Mouse (Mus musculus) cerebellum, postnatal 36 days (tissue): ENCODE data around the gene Tango6.

Source experiments
- DNase-seq, 2 experiments: peaks; one replicate each; pipeline ENCODE4 v3.0.0; 2021 to 2022; ENCODE audit warnings: mixed read lengths in 2 of 2

Gene Tango6

GRCm38 (mm10) chr8:106764529-106764928 is 81.7 kb downstream of the Tango6 start:
- no peak for DNase-seq

GRCm38 (mm10) chr8:106765570-106765969 is 82.7 kb downstream of the Tango6 start:
- no peak for DNase-seq

- no peak for DNase-seq
Measured at GRCm38 (mm10) chr8:106766736-106767135, 83.9 kb downstream of the Tango6 start.

- DNase-seq = no peak
Measured at GRCm38 (mm10) chr8:106769147-106769805, 86.4 kb downstream of the Tango6 start.

GRCm38 (mm10) chr8:106770596-106771179 is 87.8 kb downstream of the Tango6 start:
- DNase-seq = no peak

GRCm38 (mm10) chr8:106772094-106772493 is 89.2 kb downstream of the Tango6 start:
- no peak for DNase-seq

- no peak for DNase-seq
Measured at GRCm38 (mm10) chr8:106772501-106772900, 89.6 kb downstream of the Tango6 start.

GRCm38 (mm10) chr8:106774567-106775320 is 91.9 kb downstream of the Tango6 start:
- DNase-seq = no peak

- DNase-seq = no peak
Measured at GRCm38 (mm10) chr8:106789623-106790022, 106.8 kb downstream of the Tango6 start.

GRCm38 (mm10) chr8:106794820-106795219 is 112.0 kb downstream of the Tango6 start:
- no peak for DNase-seq

GRCm38 (mm10) chr8:106799821-106800220 is 117.0 kb downstream of the Tango6 start:
- DNase-seq = no peak

- DNase-seq = no peak
Measured at GRCm38 (mm10) chr8:106801261-106801660, 118.4 kb downstream of the Tango6 start.

- DNase-seq = peak; percentile 15 to 21
Measured at GRCm38 (mm10) chr8:106802384-106803137, 119.7 kb downstream of the Tango6 start.

GRCm38 (mm10) chr8:106805859-106806258 is 123.0 kb downstream of the Tango6 start:
- no peak for DNase-seq

- DNase-seq = no peak
Measured at GRCm38 (mm10) chr8:106807461-106807860, 124.6 kb downstream of the Tango6 start.

- DNase-seq = no peak
Measured at GRCm38 (mm10) chr8:106809726-106810125, 126.9 kb downstream of the Tango6 start.

GRCm38 (mm10) chr8:106810406-106810805 is 127.5 kb downstream of the Tango6 start:
- DNase-seq = no peak

GRCm38 (mm10) chr8:106812560-106812959 is 129.7 kb downstream of the Tango6 start:
- no peak for DNase-seq

GRCm38 (mm10) chr8:106816431-106817170 is 133.7 kb downstream of the Tango6 start:
- no peak for DNase-seq

GRCm38 (mm10) chr8:106817171-106817545 is 134.3 kb downstream of the Tango6 start:
- DNase-seq = no peak

- no peak for DNase-seq
Measured at GRCm38 (mm10) chr8:106818626-106819515, 136.0 kb downstream of the Tango6 start.
